Mouse (Mus musculus): ENCODE measurements at regions not wholly inside any gene's neighbourhood (a gene's known extent, or its start where the extent isn't known, plus 50 kb on each side); places are given as distances from the start of the nearest gene placed in this dataset.

GRCm38 (mm10) chr10:17669401-17669800, 53.6 kb upstream of the Cited2 start:
- no peaks in the 10 kb centered on the region for H3K36me3 ChIP-seq (ENCODE audit: control insufficient read depth, insufficient read depth, low read length)
- H3K4me1 ChIP-seq (ENCODE audit: control insufficient read depth, insufficient read depth, low read length), result no peaks in the 10 kb centered on the region
- no peak for ATAC-seq (ENCODE audit: insufficient read depth, low FRiP score)
- H3K27ac ChIP-seq (ENCODE audit: low read length), result no peak overlapping the region
- no peaks in the 10 kb centered on the region for H3K9me3 ChIP-seq (replicated peaks; ENCODE audit: control insufficient read depth, low read length)
- no peak overlapping the region for H3K4me3 ChIP-seq (replicated peaks; ENCODE audit: low read length)
- H3K27me3 ChIP-seq (ENCODE audit: control insufficient read depth, insufficient read depth, low read length), result no peaks in the 10 kb centered on the region
- no peak overlapping the region for H3K9ac ChIP-seq (ENCODE audit: low read length)
- WGBS, result 73% methylated on average over 9 of the region's 9 CpGs
- H3K4me2 ChIP-seq (ENCODE audit: low read depth, low read length), result no peak overlapping the region

All from stomach, embryonic 16.5 days (tissue).